Mouse (Mus musculus) liver, embryonic 14.5 days (tissue): ENCODE results near the gene Rxra. TPM values are rescaled to one million over a fixed set of nuclear protein-coding genes. Genes with fewer than 3 reads are reported as not detected.
A peak's percentile ranks its signal among the peaks of the same experiment; 100 is the strongest.

ENCODE experiments used
- ATAC-seq: fragments of 200-750 bp; cut with Nextera tagmentation; 2 replicates; pipeline ENCODE4 v1.8.0; 2017; ENCODE audit warnings: moderate number of reproducible peaks, mild to moderate bottlenecking, moderate library complexity; ENCODE audit not compliant: insufficient read depth
- DNase-seq, 3 experiments: peaks; one replicate each; pipeline ENCODE4 v3.0.0-alpha.2; 2012 to 2013; ENCODE audit warnings: low read depth in 3 of 3, low spot score in 3 of 3
- H3K27ac ChIP-seq: fragments of 300-500 bp; sonication (generic); 2 replicates; pipeline ENCODE4 v1.5.1; 2014; ENCODE audit warnings: moderate library complexity, mild to moderate bottlenecking, control low read depth, inconsistent platforms
- H3K27me3 ChIP-seq: fragments of 300-500 bp; sonication (generic); 2 replicates; pipeline ENCODE4 v1.6.1; 2014; ENCODE audit warnings: mild to moderate bottlenecking, low read length, moderate library complexity; ENCODE audit not compliant: control insufficient read depth, insufficient read depth
- H3K36me3 ChIP-seq: fragments of 300-500 bp; sonication (generic); replicated peaks from 2 replicates; pipeline ENCODE4 v1.6.1; 2014; ENCODE audit warnings: low read depth; ENCODE audit not compliant: control insufficient read depth, insufficient read depth
- H3K4me1 ChIP-seq, 2 experiments: fragments of 200-500 bp in 1 of 2; fragments of 300-500 bp in 1 of 2; sonication (generic) in 1 of 2; replicated peaks; 2 replicates each; pipeline ENCODE4 v1.6.1; 2012 to 2014; ENCODE audit warnings: antibody characterized with exemption in 1 of 2, inconsistent platforms in 1 of 2, low read length in 1 of 2; ENCODE audit not compliant: control insufficient read depth in 2 of 2, insufficient read depth in 2 of 2
- H3K4me2 ChIP-seq: fragments of 300-500 bp; sonication (generic); 2 replicates; pipeline ENCODE4 v1.6.1; 2014; ENCODE audit warnings: low read depth, mild to moderate bottlenecking, control low read depth, moderate library complexity
- H3K4me3 ChIP-seq, 2 experiments: fragments of 200-500 bp in 1 of 2; fragments of 300-500 bp in 1 of 2; sonication (generic) in 1 of 2; 2 replicates each; pipeline ENCODE4 v1.5.1; 2012 to 2014; ENCODE audit warnings: low read depth in 2 of 2, low read length in 2 of 2, mild to moderate bottlenecking in 2 of 2, control low read depth in 1 of 2, inconsistent platforms in 1 of 2, moderate library complexity in 1 of 2; ENCODE audit not compliant: insufficient read depth in 1 of 2
- H3K9ac ChIP-seq: fragments of 300-500 bp; sonication (generic); replicated peaks from 2 replicates; pipeline ENCODE4 v1.6.1; 2014; ENCODE audit warnings: mild to moderate bottlenecking, control low read depth, moderate library complexity
- H3K9me3 ChIP-seq: fragments of 300-500 bp; sonication (generic); 2 replicates; pipeline ENCODE4 v1.6.1; 2016; ENCODE audit warnings: low read length, mixed read lengths; ENCODE audit not compliant: control insufficient read depth
- CTCF ChIP-seq: IDR thresholded peaks from 2 replicates; pipeline ENCODE4 v1.5.1; 2016; ENCODE audit warnings: antibody characterized with exemption, low read depth, control low read depth
- EP300 ChIP-seq: IDR thresholded peaks from 2 replicates; pipeline ENCODE4 v1.6.1; 2016; ENCODE audit warnings: antibody characterized with exemption, low read depth
- WGBS: fragments of 180-500 bp; shearing (Covaris S2); extraction: QIAGEN DNeasy Blood & Tissue Kit; methylation state at CpG from one replicate; pipeline ENCODE4 v1.1.7; 2014; ENCODE audit not compliant: insufficient replicate concordance; 5-methylcytosine and 5-hydroxymethylcytosine counted together
- polyA plus RNA-seq, 2 experiments: library from polyadenylated mRNA; depleted of rRNA in 1 of 2; stranded (reverse) in 1 of 2; unstranded in 1 of 2; fragments of >200 nt; fragmentation: Nextera tagmentation in 1 of 2; extraction: Ambion mirVana in 1 of 2; gene quantifications; 2 replicates each; pipeline versions ENCODE4 v1.2.1 to v1.2.3; 2012 to 2014

Rxra gene
- polyA plus RNA-seq, 2 experiments: 2.4 to 7.5 TPM

- WGBS: 21% methylated on average over 6 of the region's 6 CpGs
- H3K27ac ChIP-seq: no peak overlapping the region
- no peaks in the 10 kb centered on the region for H3K36me3 ChIP-seq
- H3K4me1 ChIP-seq: peaks cover 0 to 37% of the 10 kb centered on the region in 2 experiments
- no peak for DNase-seq
- ATAC-seq: no peak
- TF ChIP-seq EP300 (no peak), CTCF (no peak)
- H3K9me3 ChIP-seq: no peaks in the 10 kb centered on the region
- no peak overlapping the region for H3K4me2 ChIP-seq
- H3K27me3 ChIP-seq: no peaks in the 10 kb centered on the region
- no peak overlapping the region for H3K9ac ChIP-seq
- no peak overlapping the region for H3K4me3 ChIP-seq
These were observed 17.4 kb downstream of the Rxra start for GRCm38 (mm10) chr2:27693684-27694083.

DNA sequence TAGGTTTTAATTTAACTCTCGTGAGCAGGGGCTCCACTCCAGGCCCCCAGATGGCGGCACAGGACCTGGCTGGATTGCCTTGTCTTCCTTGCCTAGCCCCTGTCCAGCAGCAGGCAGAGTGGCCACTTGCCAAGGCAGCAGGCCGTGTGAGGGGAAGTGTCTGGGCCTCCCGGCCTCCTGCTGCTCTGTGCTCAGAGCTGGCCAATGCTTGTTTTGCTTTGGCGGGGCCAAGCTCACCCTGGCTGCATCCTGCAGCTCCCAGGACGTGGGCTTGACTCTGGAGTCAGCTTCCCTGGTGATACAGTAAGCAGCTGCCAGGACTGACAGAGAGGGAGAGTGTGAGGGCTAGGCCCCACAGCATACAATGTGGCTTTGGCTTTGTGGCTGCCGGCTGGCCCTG is 23.3 kb downstream of the Rxra start:
- H3K4me2 ChIP-seq: no peak overlapping the region
- H3K36me3 ChIP-seq: no peaks in the 10 kb centered on the region
- 48% methylated on average over 7 of the region's 7 CpGs for WGBS
- no peaks in the 10 kb centered on the region for H3K27me3 ChIP-seq
- ATAC-seq (no peak), DNase-seq (no peak)
- no peak overlapping the region for H3K9ac ChIP-seq
- no peak overlapping the region for H3K4me3 ChIP-seq
- H3K9me3 ChIP-seq: no peaks in the 10 kb centered on the region
- peak; percentile 24; the same call in 1 of the 2 replicates for TF ChIP-seq CTCF
- no peak for TF ChIP-seq EP300
- H3K27ac ChIP-seq: no peak overlapping the region
- H3K4me1 ChIP-seq: peaks cover 27 to 53% of the 10 kb centered on the region in 2 experiments

GRCm38 (mm10) chr2:27702283-27702682 is 26.0 kb downstream of the Rxra start:
- H3K36me3 ChIP-seq: no peaks in the 10 kb centered on the region
- ATAC-seq (no peak), DNase-seq (no peak)
- H3K9ac ChIP-seq: no peak overlapping the region
- H3K9me3 ChIP-seq: no peaks in the 10 kb centered on the region
- H3K27ac ChIP-seq: no peak overlapping the region
- TF ChIP-seq EP300 (no peak), CTCF (no peak)
- no peak overlapping the region for H3K4me3 ChIP-seq
- no peak overlapping the region for H3K4me2 ChIP-seq
- WGBS: 56% methylated on average over 3 of the region's 3 CpGs
- H3K4me1 ChIP-seq: peaks cover 29 to 64% of the 10 kb centered on the region in 2 experiments
- no peaks in the 10 kb centered on the region for H3K27me3 ChIP-seq

DNA sequence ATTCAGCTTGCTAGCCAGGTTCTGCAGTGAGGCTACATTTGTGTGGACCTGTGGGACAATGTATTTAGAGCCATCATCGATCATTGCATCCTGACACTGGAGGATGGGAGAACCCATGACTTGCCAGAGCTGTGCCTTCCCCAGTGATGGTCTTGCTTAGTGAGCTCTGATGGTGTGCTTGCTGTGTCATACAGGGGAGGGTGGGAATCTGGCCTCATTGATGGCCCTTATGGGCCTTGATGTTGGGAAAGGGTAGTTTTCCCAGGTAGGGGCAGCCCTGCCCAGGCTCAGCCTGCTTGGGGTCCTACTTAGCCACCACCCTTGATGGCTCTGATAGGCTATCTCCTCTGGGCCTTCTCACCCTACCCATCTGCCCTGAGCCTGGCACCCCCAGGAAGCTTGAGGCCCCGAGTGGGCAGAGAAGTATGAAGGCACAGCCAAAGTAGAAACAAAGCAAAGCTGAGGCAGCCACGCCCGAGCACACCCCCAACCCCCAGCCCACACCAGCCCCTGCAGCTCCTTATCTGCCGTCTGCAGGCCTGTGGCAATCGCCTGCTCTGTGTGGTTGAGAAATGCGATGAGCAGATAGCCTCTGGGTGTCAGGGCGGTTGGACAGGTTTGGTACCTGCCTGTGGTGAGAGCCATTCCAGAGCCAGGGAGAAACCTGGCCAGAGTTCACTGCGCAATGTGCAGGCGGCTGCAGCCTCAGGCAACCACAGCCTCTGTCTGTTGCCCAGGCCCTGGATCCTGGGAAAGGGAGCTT is 26.8 kb downstream of the Rxra start:
- DNase-seq: peak; percentile 70 to 75 (median 72)
- Histone ChIP-seq H3K9me3 (no peaks in the 10 kb centered on the region), H3K4me2 (peak overlapping the region; percentile 53), H3K4me1 (peaks cover 29 to 64% of the 10 kb centered on the region in 2 experiments), H3K36me3 (no peaks in the 10 kb centered on the region), H3K9ac (no peak overlapping the region), H3K27me3 (no peaks in the 10 kb centered on the region), H3K4me3 (no peak overlapping the region; a peak in 1 of 4 replicates), H3K27ac (peak overlapping the region; percentile 43; the same call in 1 of the 2 replicates)
- peak; percentile 92 for ATAC-seq
- 13% methylated on average over 10 of the region's 10 CpGs for WGBS
- no peak for TF ChIP-seq CTCF
- peak; percentile 94 for TF ChIP-seq EP300

- DNase-seq: no peak
- peak overlapping the region; percentile 53 for H3K4me2 ChIP-seq
- whole genome bisulfite sequencing: 21% methylated on average over 9 of the region's 9 CpGs
- peak overlapping the region; percentile 43 for H3K27ac ChIP-seq
- TF ChIP-seq CTCF: peak; percentile 13; the same call in 1 of the 2 replicates
- no peak for TF ChIP-seq EP300
- H3K4me3 ChIP-seq: no peak overlapping the region; a peak in 1 of 4 replicates
- no peaks in the 10 kb centered on the region for H3K36me3 ChIP-seq
- H3K27me3 ChIP-seq: no peaks in the 10 kb centered on the region
- H3K9me3 ChIP-seq: no peaks in the 10 kb centered on the region
- peaks cover 29 to 58% of the 10 kb centered on the region in 2 experiments for H3K4me1 ChIP-seq
- ATAC-seq: no peak
- H3K9ac ChIP-seq: no peak overlapping the region
These were observed 27.8 kb downstream of the Rxra start for GRCm38 (mm10) chr2:27703852-27704640.
